Mouse (Mus musculus): ENCODE results near the gene Llph.

- TF ChIP-seq POLR2A (IDR thresholded peaks at IDR 0.05; ENCODE audit: borderline replicate concordance, extremely low read depth, insufficient read depth, insufficient read length, poor library complexity, severe bottlenecking) (no peak), CTCF (IDR thresholded peaks at IDR 0.05; ENCODE audit: borderline replicate concordance, extremely low read depth, insufficient read depth, insufficient read length) (peak; percentile 59; the same call in 1 of the 2 replicates)
Measured at GRCm38 (mm10) chr10:120270777-120271176, 43.9 kb downstream of the Llph start.
